Mouse (Mus musculus) bone marrow, adult 2 months (tissue): ENCODE measurements at regions not wholly inside any gene's neighbourhood (a gene's known extent, or its start where the extent isn't known, plus 50 kb on each side); places are given as distances from the start of the nearest gene placed in this dataset.

Source experiments
- H3K27ac ChIP-seq: fragments of 200-500 bp; 2 replicates; pipeline ENCODE4 v1.5.1; 2012; ENCODE audit warnings: low read depth, mild to moderate bottlenecking, control low read depth, inconsistent platforms, low read length; ENCODE audit not compliant: control insufficient read depth, poor library complexity, insufficient read depth
- H3K4me1 ChIP-seq: fragments of 200-500 bp; 2 replicates; pipeline ENCODE4 v1.6.1; 2011; ENCODE audit warnings: low read length; ENCODE audit not compliant: control insufficient read depth, insufficient read depth
- H3K4me3 ChIP-seq: fragments of 200-500 bp; replicated peaks from 2 replicates; pipeline ENCODE3; 2011; ENCODE audit warnings: mild to moderate bottlenecking, low read depth, low read length, control low read depth; ENCODE audit not compliant: control insufficient read depth
- CTCF ChIP-seq: fragments of 200-500 bp; IDR thresholded peaks from 2 replicates; pipeline ENCODE4 v1.5.1; 2011; ENCODE audit warnings: low read length, control low read depth; ENCODE audit not compliant: control insufficient read depth, insufficient read depth
- POLR2A ChIP-seq: fragments of 200-500 bp; IDR thresholded peaks from 2 replicates; pipeline ENCODE4 v1.6.1; 2011; ENCODE audit warnings: low read depth, mild to moderate bottlenecking, control low read depth, low read length, borderline replicate concordance; ENCODE audit not compliant: control insufficient read depth
- WGBS: fragments of 180-500 bp; shearing (Covaris S2); methylation state at CpG from one replicate; pipeline ENCODE4 v1.1.7; 2018; 5-methylcytosine and 5-hydroxymethylcytosine counted together

DNA sequence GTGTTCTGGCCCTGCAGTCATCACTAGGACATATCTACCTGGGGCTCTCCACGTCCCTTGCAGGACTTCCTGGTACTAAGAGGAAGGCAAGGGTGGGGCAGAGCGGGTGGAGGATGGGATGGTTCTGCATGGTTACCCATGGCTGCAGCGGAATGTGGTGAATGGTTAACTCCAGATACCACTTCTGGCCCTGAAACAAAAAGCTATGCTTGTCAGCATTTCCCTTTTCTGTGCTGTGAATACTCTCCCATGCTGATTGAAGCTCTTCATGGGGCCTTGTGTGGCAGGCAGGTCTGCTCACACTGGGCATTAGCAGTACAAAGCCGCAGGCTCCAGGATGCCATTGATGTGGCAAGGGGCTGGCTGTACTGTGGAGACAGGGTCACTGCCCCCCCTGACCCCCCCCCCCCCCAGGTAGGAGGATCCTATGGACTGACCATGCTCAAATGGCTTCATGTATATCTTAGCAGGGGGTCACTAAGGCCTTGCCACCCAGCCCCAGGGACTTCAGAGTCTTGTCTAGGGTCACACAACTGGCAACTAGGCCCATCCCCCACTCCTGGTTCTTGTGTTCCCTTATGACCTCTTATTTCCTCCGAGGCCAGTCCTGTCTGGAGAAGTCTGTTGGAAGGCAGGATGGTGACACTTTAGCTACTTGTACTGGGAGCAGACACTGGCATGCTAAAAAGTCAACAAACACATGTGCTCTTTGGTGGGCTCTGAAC is 120.0 kb upstream of the Id2 start:
- 18% methylated on average over 5 of the region's 5 CpGs for WGBS
- Histone ChIP-seq H3K4me3 (no peak overlapping the region), H3K4me1 (peaks cover 7% of the 10 kb centered on the region), H3K27ac (no peak overlapping the region)
- TF ChIP-seq CTCF = no peak
- TF ChIP-seq POLR2A = no peak

GRCm38 (mm10) chr12:25215266-25215665 is 118.3 kb upstream of the Id2 start:
- H3K4me1 ChIP-seq = peaks cover 8% of the 10 kb centered on the region
- TF ChIP-seq CTCF = no peak
- TF ChIP-seq POLR2A = no peak
- no peak overlapping the region for H3K4me3 ChIP-seq
- 53% methylated on average over 5 of the region's 5 CpGs for WGBS
- H3K27ac ChIP-seq = no peak overlapping the region

GRCm38 (mm10) chr12:25213782-25214478 is 117.0 kb upstream of the Id2 start:
- H3K4me3 ChIP-seq = no peak overlapping the region
- H3K4me1 ChIP-seq = peaks cover 14% of the 10 kb centered on the region
- no peak overlapping the region for H3K27ac ChIP-seq
- WGBS = 60% methylated on average over 11 of the region's 11 CpGs
- TF ChIP-seq POLR2A = no peak
- TF ChIP-seq CTCF = no peak

DNA sequence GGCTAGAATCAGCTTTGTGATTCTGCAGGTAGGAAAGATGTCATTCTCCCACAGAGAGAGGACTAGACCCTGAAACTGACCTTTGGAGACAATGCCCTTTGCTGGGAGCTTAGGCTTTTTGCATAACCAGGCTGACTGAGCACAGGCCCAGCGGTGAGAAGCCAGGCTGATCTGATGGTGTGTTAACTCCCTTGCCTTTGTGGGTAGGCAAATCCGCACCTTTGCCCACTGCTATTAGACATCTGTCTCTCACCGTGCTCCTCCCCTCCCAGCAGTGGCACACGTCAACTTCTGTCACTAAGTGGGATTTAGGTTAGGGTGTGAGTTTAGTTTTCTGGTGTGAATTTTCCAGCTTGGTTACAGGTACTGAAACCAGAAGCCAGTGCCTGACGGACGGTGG is 114.4 kb upstream of the Id2 start:
- 81% methylated on average over 6 of the region's 6 CpGs for WGBS
- TF ChIP-seq CTCF = no peak
- TF ChIP-seq POLR2A = no peak
- Histone ChIP-seq H3K4me1 (peaks cover 13% of the 10 kb centered on the region), H3K27ac (no peak overlapping the region), H3K4me3 (no peak overlapping the region)

- WGBS = 66% methylated on average over 3 of the region's 3 CpGs
- TF ChIP-seq POLR2A (no peak), CTCF (no peak)
- no peak overlapping the region for H3K4me3 ChIP-seq
- peaks cover 13% of the 10 kb centered on the region for H3K4me1 ChIP-seq
- H3K27ac ChIP-seq = no peak overlapping the region
Measured at GRCm38 (mm10) chr12:25210597-25210996, 113.7 kb upstream of the Id2 start.

DNA sequence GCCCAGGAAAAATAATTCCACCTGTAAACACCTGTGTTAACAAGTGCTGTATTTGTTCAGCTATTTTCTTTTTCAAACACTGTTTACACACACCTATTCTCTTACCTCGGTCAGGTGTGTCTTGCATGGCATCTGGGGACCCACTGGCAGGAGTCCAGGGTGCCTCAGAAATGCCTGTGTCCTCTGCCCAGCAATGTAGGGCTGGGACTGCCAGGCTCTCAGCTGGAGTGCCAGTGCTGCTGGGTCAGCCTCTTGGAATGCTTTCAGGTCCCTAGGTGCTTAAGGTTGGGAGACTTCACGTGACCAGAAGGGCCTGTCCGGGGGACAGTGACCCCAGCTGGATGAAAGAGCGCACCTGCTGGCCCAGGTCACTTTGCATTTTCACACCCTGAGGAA is 112.4 kb upstream of the Id2 start:
- no peak for TF ChIP-seq CTCF
- TF ChIP-seq POLR2A = no peak
- 62% methylated on average over 4 of the region's 4 CpGs for WGBS
- peaks cover 13% of the 10 kb centered on the region for H3K4me1 ChIP-seq
- peak overlapping the region; percentile 50 for H3K27ac ChIP-seq
- H3K4me3 ChIP-seq = no peak overlapping the region

DNA sequence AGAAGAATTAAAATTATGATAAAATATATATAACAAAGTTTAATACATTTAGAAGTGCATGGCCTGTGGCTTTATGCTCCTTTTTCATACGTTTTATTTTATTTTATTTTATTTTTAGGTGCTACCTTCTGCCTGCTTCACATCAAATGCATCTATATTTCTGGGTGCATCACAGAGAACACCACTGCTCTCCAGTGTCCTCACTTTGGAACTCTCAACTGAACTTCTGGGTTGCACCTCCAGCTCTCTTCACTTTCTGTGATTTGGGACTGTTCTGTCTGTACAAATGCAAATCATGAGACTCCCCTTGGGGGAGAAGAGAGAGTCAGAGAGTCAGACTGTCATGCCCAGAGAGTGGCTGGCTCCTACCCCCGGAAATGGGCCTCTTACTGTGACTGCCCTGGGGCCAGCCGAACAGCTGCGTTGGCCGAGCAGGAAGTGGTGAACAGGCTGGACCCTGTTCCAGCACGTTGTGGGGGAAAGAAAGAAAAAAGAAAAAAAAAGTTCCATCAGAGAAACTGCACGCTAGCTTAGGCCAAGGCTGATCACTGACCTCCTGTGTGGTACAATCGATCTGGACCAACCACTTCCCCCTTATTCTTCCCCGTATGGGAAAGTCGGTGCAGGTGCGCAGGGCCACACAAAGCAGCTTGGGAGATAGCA is 111.9 kb upstream of the Id2 start:
- H3K4me1 ChIP-seq = peaks cover 11% of the 10 kb centered on the region
- 10% methylated on average over 11 of the region's 11 CpGs for WGBS

GRCm38 (mm10) chr12:25203371-25204067 is 106.6 kb upstream of the Id2 start:
- 21% methylated on average over 10 of the region's 10 CpGs for WGBS
- H3K27ac ChIP-seq = peak overlapping the region; percentile 71
- TF ChIP-seq POLR2A = no peak
- no peak for TF ChIP-seq CTCF

More for the DNA sequence above, 111.9 kb upstream of the Id2 start:
- peak overlapping the region; percentile 50; the same call in 1 of the 2 replicates for H3K27ac ChIP-seq
- no peak overlapping the region for H3K4me3 ChIP-seq
- TF ChIP-seq CTCF (no peak), POLR2A (no peak)

More at GRCm38 (mm10) chr12:25203371-25204067, 106.6 kb upstream of the Id2 start:
- Histone ChIP-seq H3K4me3 (no peak overlapping the region), H3K4me1 (peaks cover 9% of the 10 kb centered on the region)
